In genomic region chr11:18821384-18821783, GRCm38 (mm10) we compare ENCODE assay signal across 8 mouse cellular contexts.
DNase-seq lines count a peak whose midpoint lies in the region; ATAC-seq and TF ChIP-seq lines count a peak whose summit lies in the region.

No protein-coding gene starts in this region.

- 28% methylated on average over 1 of the region's 1 CpGs for WGBS in small intestine, adult 2 months

- TF ChIP-seq POLR2A in small intestine, adult 2 months (IDR thresholded peaks at IDR 0.05; ENCODE audit: low read depth, low read length): no peak

- DNase-seq in ovary, postnatal 14 days (ENCODE audit: low spot score): peak; percentile 2
- DNase-seq in ovary, postnatal 10 days (ENCODE audit: low spot score): no peak
- peak; percentile 57 for DNase-seq in adrenal gland, postnatal 14 days
- peak; percentile 4 to 21 for DNase-seq in heart, postnatal 36 days
- DNase-seq in spleen, postnatal 14 days (ENCODE audit: low spot score in 2 of 2): no peak
- no peak for DNase-seq in thymus, postnatal 0 days (ENCODE audit: low spot score)

- intact Hi-C loops in heart, postnatal 36 days (cut with DNase I): loop anchor here (5.0 kb wide), 1 partner anchor 201 kb away; no protein-coding TSS in a partner anchor

- peak; percentile 24; the same call in 1 of the 2 replicates for TF ChIP-seq CTCF in small intestine, adult 2 months (IDR thresholded peaks at IDR 0.05; ENCODE audit: extremely low read depth, insufficient read length, insufficient replicate concordance, low read depth, low read length)

- no peak for ATAC-seq in activated CD4-positive, CD25-positive, alpha-beta regulatory T cell, adult 4 months

- peaks cover 3% of the 10 kb centered on the region; the same call in 1 of the 2 replicates for H3K27me3 ChIP-seq in small intestine, adult 2 months (ENCODE audit: control insufficient read depth, insufficient read depth, low read length)

- H3K36me3 ChIP-seq in small intestine, adult 2 months (ENCODE audit: control insufficient read depth, insufficient read depth, low read length): no peaks in the 10 kb centered on the region

- H3K4me3 ChIP-seq in small intestine, adult 2 months (ENCODE audit: low read depth, low read length): no peak overlapping the region

- H3K27ac ChIP-seq in small intestine, adult 2 months (ENCODE audit: insufficient read depth, low read depth, low read length): no peak overlapping the region

- H3K4me1 ChIP-seq in small intestine, adult 2 months (ENCODE audit: control insufficient read depth, insufficient read depth, insufficient read length, low read length): no peaks in the 10 kb centered on the region

Comparison
In these comparisons a context has a peak if more than half of its experiments do, and no peak if none do; other contexts are left out.
1. DNase-seq: peak in ovary, postnatal 14 days (single experiment), adrenal gland, postnatal 14 days (single experiment) and heart, postnatal 36 days (2 of 2); none in ovary, postnatal 10 days (single experiment), spleen, postnatal 14 days (0 of 2) and thymus, postnatal 0 days (single experiment).